Mouse (Mus musculus) ES-CJ7 (cell line): ENCODE results near the gene Vps72.
A peak's percentile ranks its signal among the peaks of the same experiment; 100 is the strongest.
"Not testable (repeated sequence)": the region's sequence is repeated elsewhere in the genome, so short reads cannot be mapped to it uniquely, and the experiment has no call there.

Source experiments
- DNase-seq: peaks from one replicate; pipeline ENCODE4 v3.0.0; 2011; ENCODE audit warnings: low read depth, low spot score

Vps72 gene

GRCm38 (mm10) chr3:95110911-95111726 is at the start of gene Vps72:
TSS of gene Vps72 (plus strand) at chr3:95111022.
- DNase-seq, result peak; percentile 95

DNA sequence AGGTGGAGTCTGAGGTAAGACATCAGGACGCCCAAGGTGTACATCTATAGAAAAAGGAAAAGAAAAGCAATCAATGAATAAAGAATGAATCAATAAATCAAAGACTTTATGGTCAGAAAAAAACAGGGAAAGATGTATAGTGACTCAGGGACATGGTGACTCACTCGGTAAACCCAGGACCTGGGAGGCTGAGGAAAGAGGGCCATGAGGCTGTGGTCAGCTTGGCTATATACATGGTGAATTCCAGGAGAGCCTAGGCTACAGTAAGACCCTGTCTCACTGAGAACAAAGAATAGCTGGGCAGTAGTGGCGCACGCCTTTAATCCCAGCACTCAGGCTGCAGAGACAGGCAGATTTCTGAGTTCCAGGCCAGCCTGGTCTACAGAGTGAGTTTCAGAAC is 47.1 kb upstream of the Vps72 start:
- DNase-seq, result no peak

DNA sequence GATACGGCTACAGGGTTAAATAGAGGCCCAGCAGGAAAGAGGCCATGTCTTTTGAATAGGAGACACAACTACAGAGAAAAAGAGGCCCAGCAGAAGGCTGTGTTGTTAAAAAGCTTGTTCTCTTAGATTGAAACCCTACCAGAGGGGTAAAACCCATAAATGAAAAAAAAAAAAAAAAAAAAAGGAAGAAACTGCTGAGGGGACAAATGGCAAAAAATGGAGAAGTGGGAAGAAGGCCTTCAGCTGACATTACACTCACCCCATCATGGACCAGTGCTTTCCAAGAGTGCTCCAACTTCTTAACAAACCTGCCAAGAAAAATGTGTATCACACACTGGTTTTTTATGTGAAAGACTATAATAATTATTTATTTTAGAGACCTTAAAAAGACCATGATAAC is 45.3 kb upstream of the Vps72 start:
- DNase-seq, result no peak

DNA sequence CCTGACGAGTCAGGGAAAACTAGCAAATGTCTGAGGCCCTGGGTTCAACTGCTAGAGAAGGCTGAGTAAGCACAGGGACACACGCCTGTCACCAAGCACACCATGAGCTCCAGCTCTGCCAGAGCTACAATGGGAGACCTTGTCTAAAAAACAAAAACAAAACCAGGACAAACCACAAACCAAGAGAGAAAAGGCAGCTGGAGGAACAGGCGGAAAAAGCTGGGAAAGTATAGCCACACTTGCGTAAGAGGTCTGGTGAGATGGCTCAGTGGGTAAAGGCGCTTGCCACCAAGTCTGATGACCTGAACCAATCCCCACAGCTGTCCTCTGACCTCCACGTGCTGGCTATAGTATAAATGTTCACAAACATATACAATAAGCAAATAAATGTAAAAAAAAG is 44.7 kb upstream of the Vps72 start:
- no peak for DNase-seq

GRCm38 (mm10) chr3:95066570-95066969 is 44.3 kb upstream of the Vps72 start:
- DNase-seq, result peak; percentile 81

DNA sequence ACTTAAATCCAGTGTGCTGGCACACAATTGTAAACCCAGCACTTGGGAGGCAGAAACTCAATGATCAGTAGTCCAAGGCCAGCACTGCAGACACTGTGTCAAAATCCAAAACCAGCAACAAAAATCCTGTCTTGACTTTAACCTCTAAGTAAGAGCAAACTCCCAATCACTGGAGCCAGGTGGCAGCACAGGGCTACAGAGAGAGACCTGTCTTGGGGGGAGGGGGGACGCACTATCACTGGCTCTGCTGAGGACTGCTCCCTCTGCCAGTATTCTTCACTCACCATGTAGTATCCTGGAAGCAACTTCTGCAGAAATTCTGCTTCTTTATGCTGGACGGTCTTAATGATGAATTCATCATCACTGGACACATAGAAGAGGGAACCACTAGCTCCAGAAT is 39.2 kb upstream of the Vps72 start:
- DNase-seq, result peak; percentile 68

DNA sequence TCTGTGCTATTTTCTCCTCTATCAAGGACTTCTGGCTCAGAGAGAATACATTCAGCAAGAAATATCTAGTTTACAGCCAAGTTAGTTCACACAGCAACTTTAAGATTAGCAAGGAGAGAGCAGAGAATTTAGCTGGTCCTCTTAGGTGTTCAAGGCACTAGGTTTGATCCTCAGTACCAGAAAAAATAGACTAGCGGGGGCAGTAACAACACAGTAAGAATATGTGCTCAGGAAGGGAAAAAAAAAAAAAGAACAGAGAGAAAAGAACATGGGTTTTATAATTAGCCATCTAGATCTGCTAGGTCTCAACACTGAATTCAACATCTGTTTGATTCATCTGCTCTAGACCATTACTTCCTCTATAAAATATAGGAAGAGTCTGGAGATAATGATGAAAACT is 22.8 kb upstream of the Vps72 start:
- no peak for DNase-seq

DNA sequence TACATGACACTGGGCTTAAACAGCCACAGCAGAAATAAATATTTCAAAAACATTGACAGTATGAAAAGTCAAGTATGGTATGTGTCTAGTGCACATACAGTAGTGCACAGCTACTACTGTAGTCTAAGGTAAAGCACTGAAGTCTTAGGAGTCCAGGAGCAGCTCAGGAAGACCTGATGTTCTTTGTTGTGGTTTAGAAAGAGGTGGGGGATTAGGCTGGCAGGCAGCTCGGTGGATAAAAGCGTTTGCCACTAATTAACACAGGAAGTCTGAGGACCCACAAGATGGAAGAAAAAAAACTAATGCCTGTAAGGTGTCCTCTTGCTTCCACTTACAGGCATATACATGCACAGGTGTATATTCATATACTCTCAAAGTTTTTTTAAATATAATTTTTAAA is 10.0 kb upstream of the Vps72 start:
- no peak for DNase-seq

GRCm38 (mm10) chr3:95105121-95105520 is 5.7 kb upstream of the Vps72 start:
- no peak for DNase-seq

DNA sequence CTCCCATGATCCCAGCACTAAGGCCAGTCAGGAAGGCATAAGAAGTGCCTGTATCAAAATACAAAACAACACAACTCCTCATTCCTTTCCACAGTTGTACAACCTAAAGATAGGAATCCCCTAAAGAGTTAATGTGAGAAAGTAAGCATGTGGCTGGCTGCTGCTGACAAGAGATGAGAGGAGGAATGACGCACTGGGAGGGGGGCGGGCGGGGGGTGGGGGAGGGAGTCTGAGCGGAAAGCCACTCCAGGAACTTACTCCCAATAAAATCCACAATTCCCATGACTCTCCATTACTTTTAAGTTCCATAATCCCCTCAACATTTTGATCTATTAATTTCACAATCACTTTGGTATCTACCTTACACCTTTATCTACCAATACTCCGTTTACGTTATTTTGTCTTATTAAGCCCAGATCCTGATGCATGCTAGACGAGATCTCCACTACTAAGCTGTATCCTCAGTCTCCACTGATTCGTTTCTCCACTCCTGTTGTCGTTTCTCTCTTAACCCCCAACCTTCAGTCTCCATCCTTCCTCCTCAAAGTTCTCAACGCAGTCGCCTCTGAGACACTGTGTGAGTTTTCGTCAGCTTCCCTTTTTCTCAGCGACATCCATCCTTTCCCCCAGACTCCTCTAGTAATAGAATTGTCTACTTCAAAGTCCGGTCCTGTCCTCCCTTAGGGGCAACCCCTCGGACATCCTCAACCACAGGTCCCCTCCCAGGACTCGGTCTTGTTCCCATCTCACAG is 5.1 kb upstream of the Vps72 start:
- DNase-seq, result no peak

GRCm38 (mm10) chr3:95106338-95107117 is 4.3 kb upstream of the Vps72 start, which contains the start of gene Pip5k1a:
TSS of gene Pip5k1a (minus strand) at chr3:95106930.
- DNase-seq, result peak; percentile 100

DNA sequence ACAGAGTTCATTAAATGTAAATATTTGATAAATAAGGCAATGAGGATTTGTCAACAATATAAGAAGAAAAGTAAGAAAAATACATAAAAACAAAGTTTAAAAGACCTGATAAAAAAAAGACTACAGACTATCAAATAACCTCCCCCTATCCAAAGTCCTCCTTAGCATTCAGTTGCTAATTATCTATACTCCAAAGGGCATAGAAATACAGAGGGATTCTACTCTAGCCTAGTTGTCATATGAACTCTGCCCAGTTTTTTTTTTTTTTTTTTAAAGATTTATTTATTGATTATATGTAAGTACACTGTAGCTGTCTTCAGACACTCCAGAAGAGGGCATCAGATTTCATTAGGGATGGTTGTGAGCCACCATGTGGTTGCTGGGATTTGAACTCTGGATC is 3.5 kb upstream of the Vps72 start:
- DNase-seq, result not testable (repeated sequence)

- DNase-seq, result peak; percentile 27
These were observed 2.9 kb upstream of the Vps72 start for GRCm38 (mm10) chr3:95107898-95108297.

DNA sequence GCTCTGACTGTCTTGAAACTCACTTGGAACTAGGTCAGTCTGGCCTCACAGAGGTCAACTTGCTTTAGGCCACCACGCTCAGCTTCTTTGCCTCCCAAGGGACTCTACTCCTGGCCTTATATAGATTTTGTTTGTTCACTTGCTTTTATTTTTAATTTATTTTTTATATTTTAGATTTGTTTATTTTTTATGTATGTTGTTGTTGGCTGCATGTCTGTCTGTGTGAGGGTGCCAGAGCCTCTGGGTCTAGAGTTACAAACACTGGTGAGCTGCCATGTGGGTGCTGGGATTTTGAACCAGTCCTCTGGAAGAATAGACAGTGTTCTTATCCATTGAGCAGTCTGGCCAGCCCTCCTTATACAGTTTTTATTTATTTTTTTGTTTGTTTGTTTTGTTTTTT is 1.9 kb downstream of the Vps72 start:
- DNase-seq, result no peak

DNA sequence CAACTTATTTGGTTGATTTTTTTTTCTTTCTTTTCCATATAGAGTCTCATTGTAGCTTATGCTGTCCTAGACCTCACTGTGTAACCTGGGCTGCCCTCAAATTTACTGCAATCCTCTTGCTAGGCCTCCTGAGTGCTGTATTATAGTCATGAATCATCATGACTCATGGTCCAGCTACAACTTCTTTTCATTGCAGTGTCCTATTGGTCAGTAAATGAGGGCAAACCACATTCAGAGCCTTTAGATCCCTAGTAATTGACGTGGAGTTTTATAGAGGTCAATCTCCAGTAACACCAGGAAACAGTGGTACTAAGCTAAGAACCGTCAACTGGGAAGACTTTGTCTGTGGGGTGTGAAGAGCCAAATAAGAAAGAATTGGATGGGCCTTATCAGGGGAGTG is 6.9 kb downstream of the Vps72 start:
- DNase-seq, result no peak

DNA sequence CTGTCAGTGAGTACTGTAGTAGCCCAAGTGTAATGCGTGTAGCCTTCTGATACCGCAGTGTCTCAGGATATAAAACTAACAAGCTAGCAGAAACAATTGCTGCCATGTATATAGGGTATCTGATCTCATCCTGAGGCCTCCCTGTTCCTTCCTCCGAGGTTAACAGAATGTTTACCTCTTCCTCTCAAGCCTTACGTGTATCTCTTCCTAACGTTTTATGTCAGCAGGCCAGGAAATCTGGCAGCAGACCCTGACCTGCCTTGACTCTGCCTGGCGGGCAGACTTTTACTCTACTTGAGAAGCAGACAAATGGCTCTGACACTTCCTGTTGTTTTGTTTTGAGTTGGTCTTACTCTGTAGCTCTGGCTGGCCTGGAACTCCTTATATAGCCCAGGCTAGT is 10.8 kb downstream of the Vps72 start:
- DNase-seq, result no peak

- DNase-seq, result peak; percentile 62
These were observed 13.4 kb downstream of the Vps72 start, which contains the start of gene Tmod4 for GRCm38 (mm10) chr3:95124246-95124645. TSS of gene Tmod4 (plus strand) at chr3:95124476.

- DNase-seq, result no peak
These were observed 14.2 kb downstream of the Vps72 start for GRCm38 (mm10) chr3:95124972-95125371.

DNA sequence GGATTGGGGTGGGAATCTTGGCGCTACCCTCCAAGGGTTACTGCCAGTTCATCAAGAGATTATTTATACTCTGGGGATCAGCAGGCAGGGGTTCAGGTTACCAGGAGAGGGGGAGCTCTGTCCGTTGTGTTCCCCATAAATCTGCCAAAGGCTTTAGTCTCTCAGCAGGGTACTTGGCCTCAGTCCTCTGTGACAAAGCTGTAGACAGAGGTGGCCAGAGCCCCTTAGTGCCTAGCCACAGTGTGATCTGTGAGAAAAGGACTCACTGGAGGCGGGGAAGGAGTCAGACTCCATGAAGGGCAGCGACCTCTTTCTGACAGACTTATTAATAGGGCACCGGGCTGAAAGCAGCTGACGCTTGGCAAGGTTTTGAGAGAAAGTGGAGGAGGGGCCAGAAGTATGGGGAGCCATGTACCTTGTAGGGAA is 18.4 kb downstream of the Vps72 start:
- DNase-seq, result no peak

- no peak for DNase-seq
These were observed 19.3 kb downstream of the Vps72 start for GRCm38 (mm10) chr3:95130081-95130480.

DNA sequence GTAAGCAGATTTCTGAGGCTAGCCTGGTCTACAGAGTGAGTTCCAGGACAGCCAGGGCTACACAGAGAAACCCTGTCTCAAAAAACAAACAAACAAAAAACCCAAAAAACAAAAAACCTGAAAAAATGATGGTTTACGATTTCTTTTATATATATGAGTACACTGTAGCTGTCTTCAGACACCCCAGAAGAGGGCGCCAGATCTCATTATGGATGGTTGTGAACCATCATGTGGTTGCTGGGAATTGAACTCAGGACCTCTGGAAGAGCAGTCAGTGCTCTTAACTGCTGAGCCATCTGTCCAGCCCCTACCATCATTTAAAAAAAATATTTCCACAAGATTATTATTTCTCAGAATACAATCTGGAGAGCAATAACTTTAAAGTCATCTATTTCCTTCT is 21.6 kb downstream of the Vps72 start:
- DNase-seq, result not testable (repeated sequence)

DNA sequence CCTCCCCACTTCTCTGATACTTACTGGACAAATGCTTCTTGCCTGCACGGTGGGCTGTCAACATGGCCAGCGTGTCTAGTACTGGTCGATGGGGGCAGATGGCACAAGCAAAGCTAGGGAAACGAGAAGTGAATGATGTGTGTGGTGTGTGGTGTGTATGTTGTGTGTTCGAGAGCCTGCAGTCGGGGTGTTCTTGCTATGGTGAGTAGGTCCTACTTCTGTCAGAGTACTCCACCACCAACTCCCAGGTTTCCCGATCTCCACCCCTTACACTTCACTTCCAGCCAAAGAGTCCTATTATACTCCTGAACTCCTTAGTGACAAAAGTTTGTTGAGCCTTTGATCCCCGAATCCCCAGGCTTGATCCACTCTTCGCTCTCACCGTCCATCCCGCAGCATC is 22.4 kb downstream of the Vps72 start:
- DNase-seq, result no peak
